8 mouse cellular contexts compared by ENCODE assay signal in genomic region chr15:83148801-83149195, GRCm38 (mm10). TPM values are rescaled to one million over a fixed set of nuclear protein-coding genes. Genes with fewer than 3 reads are reported as not detected.
DNase-seq lines count a peak whose midpoint lies in the region; ATAC-seq and TF ChIP-seq lines count a peak whose summit lies in the region.

No protein-coding gene starts in this region.

- peak overlapping the region; percentile 84 for H3K9ac ChIP-seq in lung, postnatal 0 days (replicated peaks; ENCODE audit: low read depth)
- H3K9ac ChIP-seq in intestine, embryonic 16.5 days (ENCODE audit: low read depth, low read length): peak overlapping the region; percentile 98

- TF ChIP-seq CTCF in lung, postnatal 0 days (IDR thresholded peaks at IDR 0.05): no peak

- peak overlapping the region; percentile 95 for H3K4me3 ChIP-seq in lung, postnatal 0 days (ENCODE audit: low read depth, low read length)
- H3K4me3 ChIP-seq in intestine, embryonic 16.5 days (ENCODE audit: low read length): peak overlapping the region; percentile 95
- peak overlapping the region; percentile 94 for H3K4me3 ChIP-seq in myocyte

- WGBS in lung, postnatal 0 days: 0% methylated on average over 32 of the region's 41 CpGs
- 0% methylated on average over 39 of the region's 41 CpGs for WGBS in intestine, embryonic 16.5 days

- peak overlapping the region; percentile 79 for H3ac ChIP-seq in myocyte (ENCODE audit: control insufficient read depth, insufficient read length)

- H3K27ac ChIP-seq in lung, postnatal 0 days (ENCODE audit: low read length): peak overlapping the region; percentile 99
- peak overlapping the region; percentile 98 for H3K27ac ChIP-seq in intestine, embryonic 16.5 days (ENCODE audit: low read length)

- H3K27me3 ChIP-seq in lung, postnatal 0 days (replicated peaks; ENCODE audit: insufficient read depth, low read length): no peaks in the 10 kb centered on the region
- H3K27me3 ChIP-seq in intestine, embryonic 16.5 days (replicated peaks; ENCODE audit: control insufficient read depth, insufficient read depth, low read length): no peaks in the 10 kb centered on the region
- no peaks in the 10 kb centered on the region for H3K27me3 ChIP-seq in myocyte (ENCODE audit: control insufficient read depth, insufficient read depth, insufficient read length)

- no peaks in the 10 kb centered on the region for H3K9me3 ChIP-seq in lung, postnatal 0 days (ENCODE audit: low read length)
- H3K9me3 ChIP-seq in intestine, embryonic 16.5 days (ENCODE audit: control insufficient read depth, low read length): no peaks in the 10 kb centered on the region

- peak; percentile 88 for ATAC-seq in lung, postnatal 0 days
- ATAC-seq in intestine, embryonic 16.5 days: peak; percentile 84

- H3K79me2 ChIP-seq in myocyte (ENCODE audit: control insufficient read depth, insufficient read depth): peaks cover 50% of the 10 kb centered on the region

- no peak for TF ChIP-seq POLR2A in myocyte (IDR thresholded peaks at IDR 0.05; ENCODE audit: insufficient read length, low read depth)

- H3K4me1 ChIP-seq in lung, postnatal 0 days (ENCODE audit: insufficient read depth, low read depth, low read length): no peaks in the 10 kb centered on the region; the same call in 1 of the 2 replicates
- H3K4me1 ChIP-seq in intestine, embryonic 16.5 days (ENCODE audit: control insufficient read depth, insufficient read depth, low read length): peaks cover 10% of the 10 kb centered on the region; the same call in 1 of the 2 replicates

- peaks cover 4% of the 10 kb centered on the region; the same call in 1 of the 2 replicates for H3K36me3 ChIP-seq in lung, postnatal 0 days (ENCODE audit: insufficient read depth, low read length)
- peaks cover 7% of the 10 kb centered on the region; the same call in 1 of the 2 replicates for H3K36me3 ChIP-seq in intestine, embryonic 16.5 days (ENCODE audit: control insufficient read depth, insufficient read depth, low read length)
- peaks cover 31% of the 10 kb centered on the region for H3K36me3 ChIP-seq in myocyte (ENCODE audit: control insufficient read depth, insufficient read depth)

- TF ChIP-seq EP300 in lung, postnatal 0 days (IDR thresholded peaks at IDR 0.05): no peak

- peak; percentile 73 for DNase-seq in adrenal gland, postnatal 25 days
- DNase-seq in adrenal gland, adult 8-10 months: no peak
- peak; percentile 88 for DNase-seq in lung, postnatal 0 days (ENCODE audit: low spot score)
- DNase-seq in lung, postnatal 36 days: no peak
- DNase-seq in cerebellum, adult 9-10 months: no peak
- no peak for DNase-seq in spleen, postnatal 36 days (ENCODE audit: low spot score in 2 of 2)

- H3K4me2 ChIP-seq in lung, postnatal 0 days (replicated peaks; ENCODE audit: low read depth, low read length): peak overlapping the region; percentile 56
- peak overlapping the region; percentile 79 for H3K4me2 ChIP-seq in intestine, embryonic 16.5 days (ENCODE audit: low read depth, low read length)
- peak overlapping the region; percentile 77 for H3K4me2 ChIP-seq in myocyte (ENCODE audit: low read depth)

TF ChIP-seq in myocyte, 11 proteins besides CTCF, POLR2A, EP300 and RAD21:
- TF ChIP-seq MYOD1 (IDR thresholded peaks at IDR 0.05; ENCODE audit: control insufficient read depth in 1 of 3, insufficient read length in 2 of 3, low read depth in 2 of 3): peak in 1 of 3 experiments; percentile 30
- TF ChIP-seq REST (IDR thresholded peaks at IDR 0.05; ENCODE audit: insufficient read depth, insufficient read length): no peak
- peak in 2 of 3 experiments; percentile 8 to 45 for TF ChIP-seq MYOG (IDR thresholded peaks at IDR 0.05; ENCODE audit: control insufficient read depth in 1 of 3, insufficient read depth in 1 of 3, insufficient read length in 2 of 3, low read depth in 2 of 3)

RNA-seq across cellular contexts. Expression of gene Poldip3, which starts 0.4 kb away (rescaled TPM):
- total RNA-seq in adrenal gland, postnatal 25 days (2021): 108 and 124 TPM in 2 replicates
- total RNA-seq in adrenal gland, adult 8-10 months (2022): 100 to 1,000 TPM; 105 to 127 (median 117) TPM
- 77.0 and 78.8 TPM in 2 replicates for polyA plus RNA-seq in lung, postnatal 0 days (2015; fragmentation: Nextera tagmentation; extraction: Ambion mirVana)
- 104 and 106 TPM in 2 replicates for polyA plus RNA-seq in intestine, embryonic 16.5 days (2015; fragmentation: Nextera tagmentation; extraction: Ambion mirVana)
- 85.9 TPM for polyA plus RNA-seq in myocyte (2012; fragmentation: generic; extraction: Trizol)

RNA-seq across cellular contexts. Expression of gene Cyb5r3, which starts 23.6 kb away (rescaled TPM):
- 349 and 393 TPM in 2 replicates for total RNA-seq in adrenal gland, postnatal 25 days (2021)
- 100 to 1,000 TPM; 296 to 432 (median 354) TPM for total RNA-seq in adrenal gland, adult 8-10 months (2022)
- polyA plus RNA-seq in lung, postnatal 0 days (2015; fragmentation: Nextera tagmentation; extraction: Ambion mirVana): 170 and 183 TPM in 2 replicates
- 283 and 299 TPM in 2 replicates for polyA plus RNA-seq in intestine, embryonic 16.5 days (2015; fragmentation: Nextera tagmentation; extraction: Ambion mirVana)
- polyA plus RNA-seq in myocyte (2012; fragmentation: generic; extraction: Trizol): 707 TPM

RNA-seq across cellular contexts. Expression of gene Rrp7a, which starts 26.2 kb away (rescaled TPM):
- 100 and 102 TPM in 2 replicates for total RNA-seq in adrenal gland, postnatal 25 days (2021)
- 100 to 1,000 TPM; 100 to 115 (median 102) TPM for total RNA-seq in adrenal gland, adult 8-10 months (2022)
- polyA plus RNA-seq in lung, postnatal 0 days (2015; fragmentation: Nextera tagmentation; extraction: Ambion mirVana): 38.2 and 40.2 TPM in 2 replicates
- polyA plus RNA-seq in intestine, embryonic 16.5 days (2015; fragmentation: Nextera tagmentation; extraction: Ambion mirVana): 69.4 and 75.4 TPM in 2 replicates
- polyA plus RNA-seq in myocyte (2012; fragmentation: generic; extraction: Trizol): 172 TPM

RNA-seq across cellular contexts. Expression of gene Serhl, which starts 59.5 kb away (rescaled TPM):
- 53.0 and 70.8 TPM in 2 replicates for total RNA-seq in adrenal gland, postnatal 25 days (2021)
- 10 to 100 TPM; 42.1 to 73.7 (median 60.6) TPM for total RNA-seq in adrenal gland, adult 8-10 months (2022)
- polyA plus RNA-seq in lung, postnatal 0 days (2015; fragmentation: Nextera tagmentation; extraction: Ambion mirVana): 50.9 and 53.9 TPM in 2 replicates
- polyA plus RNA-seq in intestine, embryonic 16.5 days (2015; fragmentation: Nextera tagmentation; extraction: Ambion mirVana): 59.5 and 71.0 TPM in 2 replicates
- polyA plus RNA-seq in myocyte (2012; fragmentation: generic; extraction: Trizol): 33.7 TPM

Comparison
In these comparisons a context has a peak if more than half of its experiments do, and no peak if none do; other contexts are left out.
1. DNase-seq: peak in adrenal gland, postnatal 25 days (single experiment) and lung, postnatal 0 days (single experiment); none in adrenal gland, adult 8-10 months (single experiment), lung, postnatal 36 days (single experiment), cerebellum, adult 9-10 months (single experiment) and spleen, postnatal 36 days (0 of 2).
2. Peak in every context shown above with its lines, with median percentiles within 50 percentile points of each other: H3K4me2 ChIP-seq and H3K4me3 ChIP-seq.